Mouse (Mus musculus) ovary, adult 18-20 months (tissue): ENCODE results near the gene Daam2.
A peak's percentile ranks its signal among the peaks of the same experiment; 100 is the strongest.

ENCODE experiments used
- DNase-seq: peaks from one replicate; pipeline ENCODE4 v3.0.0; 2022; ENCODE audit warnings: low spot score, mixed read lengths

Gene Daam2

DNA sequence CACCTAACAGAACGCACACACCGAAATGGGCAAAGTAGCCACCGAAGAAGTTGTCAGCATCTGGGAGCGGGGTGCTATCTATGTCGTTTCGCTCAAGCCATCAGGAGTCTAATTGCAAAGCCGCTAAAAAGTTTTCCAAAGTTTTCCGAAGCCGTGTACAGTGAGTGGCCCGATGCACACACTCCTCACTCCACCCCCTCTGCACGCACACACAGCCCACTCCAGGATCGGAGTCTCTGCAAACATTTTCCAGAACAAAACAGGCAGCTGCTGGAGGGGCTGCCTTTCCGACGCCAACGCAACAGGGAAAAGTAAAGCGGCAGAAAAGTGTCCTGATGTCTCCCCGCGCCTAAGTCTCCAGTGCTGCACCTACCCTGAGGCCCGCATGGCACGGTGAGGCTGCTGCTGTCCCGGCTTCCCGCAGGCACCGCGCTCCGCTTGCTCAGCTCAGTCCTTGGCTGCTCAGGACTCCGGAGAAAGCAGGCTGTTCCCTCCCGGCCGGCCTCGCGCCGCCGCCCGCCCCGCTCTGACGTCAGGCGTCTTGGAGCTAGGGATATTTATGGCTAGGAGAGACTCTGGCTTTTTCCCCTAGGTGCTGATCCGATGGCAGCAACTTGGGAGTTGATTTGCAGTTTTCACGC lies at the start of gene Daam2:
Daam2 (minus strand) TSS at position 514 of the 641 bp plus-strand sequence.
- DNase-seq = peak; percentile 78

DNA sequence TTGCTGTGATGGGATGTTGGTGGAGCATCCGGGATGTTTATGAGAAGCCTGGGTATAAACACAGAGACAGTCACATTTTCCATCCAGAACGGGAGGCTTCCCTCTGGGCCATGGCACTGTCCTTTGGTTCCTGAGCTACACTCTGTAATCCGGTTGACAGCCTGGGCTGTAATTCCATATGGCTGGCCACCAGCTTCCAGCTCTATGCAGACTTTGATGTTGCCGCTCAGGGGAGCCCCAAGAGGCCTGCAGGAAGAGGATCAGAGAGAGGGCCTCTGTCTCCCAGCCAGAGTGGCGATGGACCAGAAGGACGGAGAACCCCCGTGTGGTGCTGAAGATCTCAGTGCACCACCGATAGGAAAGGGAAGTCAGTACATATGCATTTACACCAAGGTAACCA lies 46.2 kb upstream of the Daam2 start:
- DNase-seq = no peak

GRCm38 (mm10) chr17:49607351-49608027 lies 43.3 kb upstream of the Daam2 start:
- DNase-seq = no peak

GRCm38 (mm10) chr17:49605397-49605796 lies 41.3 kb upstream of the Daam2 start:
- no peak for DNase-seq

DNA sequence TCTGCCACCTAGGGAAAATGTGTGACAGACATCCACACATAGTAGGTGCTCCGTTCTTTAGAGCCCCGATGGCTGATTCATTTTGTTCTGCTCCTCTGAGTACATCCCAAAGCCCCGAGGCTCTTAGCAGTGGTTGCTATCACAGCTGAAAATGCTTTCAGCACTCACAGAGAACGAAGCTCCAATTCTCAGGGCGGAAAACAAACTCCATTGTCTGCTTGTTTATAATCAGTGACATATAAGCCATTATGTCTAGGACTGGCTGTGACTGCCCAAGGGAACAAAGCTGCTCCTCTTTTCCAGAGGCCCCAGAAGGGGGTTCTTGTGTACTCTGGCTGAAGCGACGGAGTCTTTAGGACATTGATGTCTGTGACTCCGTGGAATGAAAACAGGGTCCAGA lies 25.9 kb upstream of the Daam2 start:
- no peak for DNase-seq

DNA sequence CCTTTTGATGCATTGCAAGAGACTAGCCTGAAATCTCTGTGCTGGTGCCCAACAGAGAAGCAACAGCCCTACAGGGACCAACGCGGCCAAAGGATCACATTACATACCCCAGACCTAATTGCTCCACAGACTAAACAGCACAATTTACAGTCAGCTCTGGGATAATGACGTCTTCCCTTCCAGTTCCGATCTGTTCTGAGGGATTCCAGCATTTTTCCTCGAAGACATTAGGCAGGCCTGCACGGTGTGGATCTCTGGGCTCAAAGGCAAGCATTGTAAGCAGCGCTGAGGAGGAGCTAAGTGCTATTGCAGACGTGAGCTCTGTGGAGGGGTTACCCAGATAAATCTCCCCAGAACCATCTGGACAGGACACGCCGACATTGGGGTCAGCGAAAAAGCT lies 18.3 kb upstream of the Daam2 start:
- DNase-seq = no peak

DNA sequence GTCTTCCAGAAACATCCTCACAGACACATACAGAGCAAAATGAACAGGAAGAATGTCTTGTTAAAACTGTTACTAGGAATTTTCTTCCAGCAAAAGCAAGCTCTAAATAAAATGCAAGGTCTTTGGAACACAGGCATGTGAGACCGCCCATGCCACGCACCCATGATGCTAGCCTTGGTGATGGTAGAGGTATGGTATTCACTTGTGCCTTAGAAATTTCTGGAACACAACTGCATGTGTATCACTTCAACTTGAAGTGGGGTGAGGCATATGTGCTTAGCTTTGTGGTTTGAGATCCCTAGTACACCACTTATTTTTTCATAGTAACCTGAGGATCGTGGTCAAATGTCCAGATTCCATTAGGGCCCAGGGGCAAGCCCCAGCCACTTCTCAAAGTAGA lies 13.2 kb upstream of the Daam2 start:
- DNase-seq = no peak

- no peak for DNase-seq
Observed at GRCm38 (mm10) chr17:49568717-49569116, 4.6 kb upstream of the Daam2 start.

- DNase-seq = no peak
Observed at GRCm38 (mm10) chr17:49564489-49564888, 346 bp upstream of the Daam2 start.

GRCm38 (mm10) chr17:49563416-49563780 lies 745 bp downstream of the Daam2 start:
- no peak for DNase-seq

DNA sequence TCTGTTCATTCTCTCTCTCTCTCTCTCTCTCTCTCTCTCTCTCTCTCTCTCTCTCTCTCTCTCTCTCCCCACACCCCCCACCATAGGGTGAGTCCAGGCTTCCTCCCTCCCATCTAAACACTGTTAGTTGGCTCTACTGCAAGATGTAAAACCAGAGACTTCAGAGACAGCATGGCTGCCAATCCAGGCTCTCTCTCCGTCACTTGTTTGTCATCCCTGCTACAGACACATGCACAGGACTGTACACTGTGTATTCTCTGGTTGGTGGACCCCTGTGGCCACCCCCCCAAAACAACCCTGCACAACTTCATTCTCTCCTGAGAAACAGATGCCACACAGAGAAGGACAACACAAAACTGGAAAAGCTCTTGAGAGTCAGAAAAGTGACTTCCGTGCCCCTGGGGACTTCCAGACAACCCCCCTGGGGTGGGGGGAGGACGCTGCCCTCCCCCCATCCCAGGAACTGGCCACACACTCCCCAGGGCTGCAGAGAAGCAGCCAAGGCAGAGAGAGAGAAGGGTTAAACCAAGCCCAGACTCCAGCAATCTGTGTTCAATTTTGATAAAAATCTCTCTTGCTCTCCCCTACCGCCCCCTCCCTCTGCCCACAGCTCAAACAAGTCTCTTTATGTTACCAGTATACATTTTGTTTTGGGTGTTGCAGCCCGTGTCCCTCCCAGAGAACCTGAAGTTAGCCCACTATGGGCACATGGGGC lies 1.3 kb downstream of the Daam2 start:
- DNase-seq = no peak

DNA sequence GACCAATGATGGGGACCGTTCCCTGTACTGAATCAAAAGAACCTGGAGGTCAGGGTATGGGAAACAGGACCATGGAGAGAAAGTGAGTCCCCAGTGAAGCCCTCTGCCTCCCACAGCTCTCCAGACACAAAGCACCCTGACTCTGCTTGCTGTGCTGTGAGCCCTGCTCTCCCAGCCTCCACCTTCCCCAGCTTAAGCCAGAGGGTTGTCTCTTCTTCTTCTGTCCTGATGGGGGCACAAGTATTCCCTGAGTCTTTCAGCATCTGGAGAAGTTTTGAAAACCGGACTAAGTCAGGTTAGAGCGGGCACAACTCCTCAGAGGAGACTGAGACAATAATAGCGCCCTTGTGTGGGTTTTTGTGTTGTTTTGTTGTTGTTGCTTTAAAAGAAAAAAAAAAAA lies 2.2 kb downstream of the Daam2 start:
- DNase-seq = no peak

DNA sequence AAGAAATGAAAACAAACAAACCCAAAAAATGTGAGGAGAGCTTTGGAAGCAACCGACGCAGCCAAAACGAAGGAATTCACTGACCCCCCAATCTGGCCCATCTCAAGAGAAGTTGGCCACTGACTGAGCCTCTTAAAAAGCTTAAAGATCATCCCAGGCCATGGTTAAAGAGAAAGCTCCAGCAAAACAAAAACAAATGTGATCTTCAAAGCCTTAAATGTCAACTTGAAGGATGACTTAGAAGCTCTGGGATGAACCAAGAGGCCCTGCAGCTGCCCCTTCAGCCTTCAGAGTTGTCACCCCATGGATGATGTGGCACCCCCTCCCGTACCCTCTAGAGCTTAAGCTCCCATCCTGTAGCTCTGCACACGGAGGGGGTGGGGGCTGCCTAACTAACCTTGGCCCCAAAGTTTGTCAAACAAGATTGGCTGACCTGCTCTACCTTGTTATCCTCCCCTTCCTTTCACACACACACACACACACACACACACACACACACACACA lies 4.3 kb downstream of the Daam2 start:
- no peak for DNase-seq

GRCm38 (mm10) chr17:49556169-49556568 lies 8.0 kb downstream of the Daam2 start:
- no peak for DNase-seq

DNA sequence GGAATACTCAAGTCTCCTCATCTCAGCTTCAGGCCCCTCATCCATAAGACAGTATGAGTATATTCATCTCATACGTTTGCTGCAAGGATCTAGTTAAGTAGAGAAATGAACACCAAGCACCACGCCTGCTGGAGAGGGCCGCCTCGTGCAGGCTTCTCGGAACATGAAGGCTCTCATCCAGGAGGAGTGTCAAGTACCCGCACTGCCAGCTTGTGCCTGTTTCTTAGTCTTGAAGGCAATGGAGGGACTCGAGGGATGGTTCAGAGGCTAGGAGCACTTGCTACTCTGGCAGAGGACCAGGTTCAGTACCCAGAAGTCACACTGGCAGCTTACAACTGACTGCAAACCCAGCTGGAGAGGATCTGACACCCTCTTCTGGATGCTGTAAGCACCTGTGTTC lies 12.2 kb downstream of the Daam2 start:
- no peak for DNase-seq

DNA sequence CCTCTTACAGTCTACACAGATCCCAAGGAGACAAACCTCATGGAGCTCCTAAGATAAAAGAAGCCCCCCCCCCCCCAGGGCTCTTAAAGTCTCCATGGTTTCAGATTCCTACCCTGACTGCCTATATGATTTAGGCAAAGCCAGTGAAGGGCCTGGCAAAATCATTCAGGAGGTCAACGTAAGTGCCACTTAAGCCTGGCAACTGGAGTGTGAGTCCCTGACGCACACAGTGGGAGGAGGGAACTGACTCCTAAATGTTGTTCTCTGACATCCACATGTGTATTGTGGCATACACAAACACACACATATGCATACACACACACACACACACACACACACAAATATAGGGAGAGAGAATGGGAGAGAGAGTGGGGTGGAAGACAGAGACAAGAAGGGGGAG lies 12.7 kb downstream of the Daam2 start:
- no peak for DNase-seq

- no peak for DNase-seq
Observed at GRCm38 (mm10) chr17:49545997-49546396, 18.1 kb downstream of the Daam2 start.

DNA sequence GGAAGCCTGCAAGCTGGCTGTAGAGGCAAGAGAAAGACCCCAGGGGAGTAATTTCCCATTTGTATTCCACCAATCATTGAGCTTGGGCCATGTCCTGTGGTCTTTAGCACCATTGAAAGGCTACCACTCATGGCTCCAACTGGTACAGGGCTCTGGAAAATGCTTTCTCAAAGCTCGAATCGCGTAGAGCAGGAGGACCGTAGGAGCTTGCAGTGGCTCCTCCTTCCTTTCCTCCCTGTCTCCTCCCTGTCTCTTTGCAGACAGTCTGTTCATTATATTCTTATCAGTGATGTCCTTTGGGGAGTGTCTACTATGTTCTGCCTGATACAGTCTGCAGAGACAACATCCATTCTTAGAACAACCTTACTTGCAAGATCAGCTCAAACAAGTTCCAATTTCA lies 18.7 kb downstream of the Daam2 start:
- no peak for DNase-seq

DNA sequence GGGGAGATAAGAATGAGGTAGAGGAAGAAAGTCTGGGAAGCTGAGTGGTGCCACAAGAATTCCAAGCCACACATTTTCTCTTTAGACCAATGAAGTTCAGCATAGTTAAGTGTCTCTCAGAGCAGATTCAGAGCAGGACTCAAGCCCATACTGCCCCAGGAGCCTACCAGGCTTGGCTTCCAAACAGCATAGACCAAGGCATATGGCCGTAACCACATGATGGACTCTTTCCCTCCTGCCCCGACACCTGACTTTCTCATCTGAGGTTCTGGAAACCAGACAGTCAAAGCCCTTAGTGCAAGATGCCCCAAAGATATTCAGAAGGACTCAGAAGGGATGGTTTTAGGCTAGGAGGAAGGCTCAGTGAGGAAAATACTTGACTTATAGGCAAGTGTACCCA lies 19.6 kb downstream of the Daam2 start:
- no peak for DNase-seq

DNA sequence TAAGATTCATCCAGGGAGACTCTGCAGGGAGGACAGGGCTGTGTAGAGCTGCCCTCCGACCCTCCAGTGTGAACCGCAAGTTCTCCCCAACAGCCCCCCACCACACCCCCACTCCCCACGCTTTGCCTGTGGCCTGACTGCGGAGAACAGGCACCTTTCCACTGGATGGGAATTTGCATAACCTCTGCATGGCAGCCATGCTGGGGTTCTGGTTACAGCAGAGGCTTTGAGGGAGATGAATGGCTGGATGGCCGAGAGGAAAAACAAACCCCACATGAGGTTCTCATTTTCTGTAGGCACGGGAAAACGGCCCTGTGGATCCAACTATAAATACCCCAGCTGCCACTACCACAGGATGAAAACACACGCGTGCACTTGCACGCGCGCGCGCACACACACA lies 23.4 kb downstream of the Daam2 start:
- DNase-seq = no peak

- no peak for DNase-seq
Observed at GRCm38 (mm10) chr17:49539204-49539603, 24.9 kb downstream of the Daam2 start.

DNA sequence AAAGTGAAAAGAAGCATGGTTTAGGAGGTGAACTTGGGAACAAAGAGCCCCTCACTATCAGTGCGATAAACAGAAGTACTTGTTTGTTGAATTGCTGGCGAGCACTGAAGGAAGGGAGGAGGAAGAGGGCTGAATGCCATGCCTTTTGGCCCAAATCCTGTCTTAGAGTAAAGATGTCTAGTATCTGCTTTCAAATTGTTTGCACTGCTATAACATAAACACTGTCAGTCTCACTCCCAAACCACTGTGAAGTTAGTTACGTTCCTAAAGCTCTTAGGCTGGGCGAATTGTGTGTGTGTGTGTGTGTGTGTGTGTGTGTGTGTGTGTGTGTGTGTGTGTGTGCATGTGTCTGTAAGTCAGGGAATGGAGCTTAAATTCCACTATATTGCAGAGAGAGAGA lies 28.6 kb downstream of the Daam2 start:
- DNase-seq = no peak

DNA sequence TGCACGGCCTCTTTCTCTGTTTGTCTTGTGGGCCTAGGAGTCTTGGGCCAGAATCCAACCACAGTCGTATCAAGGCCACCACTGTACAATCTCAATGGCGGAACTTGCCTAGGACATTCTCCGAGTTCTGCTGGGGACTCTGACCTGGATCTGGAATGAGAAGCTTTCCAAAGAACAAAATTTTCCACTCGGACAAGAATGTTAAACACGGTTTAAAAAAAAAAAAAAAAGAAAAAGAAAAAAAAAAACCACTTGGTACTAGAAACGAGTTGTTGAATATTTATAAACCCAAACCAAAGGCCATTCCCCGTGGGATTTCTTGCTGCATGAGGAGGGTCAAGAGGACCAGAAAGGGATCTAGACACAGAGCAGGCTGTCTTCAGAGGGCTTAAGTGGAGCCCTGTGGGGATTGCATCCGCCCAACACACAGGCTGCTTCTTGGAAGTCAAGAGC lies 29.9 kb downstream of the Daam2 start:
- peak; percentile 44 for DNase-seq
